Mouse (Mus musculus): ENCODE measurements at regions not wholly inside any gene's neighbourhood (a gene's known extent, or its start where the extent isn't known, plus 50 kb on each side); places are given as distances from the start of the nearest gene placed in this dataset.
"Not testable (repeated sequence)": the region's sequence is repeated elsewhere in the genome, so short reads cannot be mapped to it uniquely, and the experiment has no call there.

- DNase-seq (ENCODE audit: low read depth), result no peak
Measured at GRCm38 (mm10) chr4:7921503-7921902, 317.3 kb downstream of the Car8 start.

GRCm38 (mm10) chr4:7913191-7913590 is 325.6 kb downstream of the Car8 start:
- no peak for DNase-seq (ENCODE audit: low read depth)

GRCm38 (mm10) chr4:7912675-7913074 is 326.2 kb downstream of the Car8 start:
- DNase-seq (ENCODE audit: low read depth), result no peak

- DNase-seq (ENCODE audit: low read depth), result no peak
Measured at GRCm38 (mm10) chr4:7903130-7903529, 335.7 kb downstream of the Car8 start.

- DNase-seq (ENCODE audit: low read depth), result no peak
Measured at GRCm38 (mm10) chr4:7894914-7895313, 343.9 kb downstream of the Car8 start.

GRCm38 (mm10) chr4:7891128-7891527 is 347.7 kb downstream of the Car8 start:
- DNase-seq (ENCODE audit: low read depth), result no peak

- DNase-seq (ENCODE audit: low read depth), result no peak
Measured at GRCm38 (mm10) chr4:7854518-7854917, 384.3 kb downstream of the Car8 start.

- peak; percentile 5 for DNase-seq (ENCODE audit: low read depth)
Measured at GRCm38 (mm10) chr4:7853121-7853782, 385.6 kb downstream of the Car8 start.

GRCm38 (mm10) chr4:7852006-7852615 is 386.7 kb downstream of the Car8 start:
- DNase-seq (ENCODE audit: low read depth), result no peak

GRCm38 (mm10) chr4:7847411-7847810 is 391.4 kb downstream of the Car8 start:
- no peak for DNase-seq (ENCODE audit: low read depth)

GRCm38 (mm10) chr4:7829126-7829525 is 409.7 kb downstream of the Car8 start:
- no peak for DNase-seq (ENCODE audit: low read depth)

- no peak for DNase-seq (ENCODE audit: low read depth)
Measured at GRCm38 (mm10) chr4:7819847-7820246, 419.0 kb downstream of the Car8 start.

- DNase-seq (ENCODE audit: low read depth), result not testable (repeated sequence)
Measured at GRCm38 (mm10) chr4:7777761-7778160, 461.1 kb downstream of the Car8 start.

- no peak for DNase-seq (ENCODE audit: low read depth)
Measured at GRCm38 (mm10) chr4:7755473-7755872, 483.4 kb downstream of the Car8 start.

- no peak for DNase-seq (ENCODE audit: low read depth)
Measured at GRCm38 (mm10) chr4:7753931-7754330, 484.9 kb downstream of the Car8 start.

- no peak for DNase-seq (ENCODE audit: low read depth)
Measured at GRCm38 (mm10) chr4:7751208-7751607, 487.6 kb downstream of the Car8 start.

- DNase-seq (ENCODE audit: low read depth), result no peak
Measured at GRCm38 (mm10) chr4:7722893-7723292, 515.9 kb downstream of the Car8 start.

GRCm38 (mm10) chr4:7688516-7688915 is 550.3 kb downstream of the Car8 start:
- no peak for DNase-seq (ENCODE audit: low read depth)

- DNase-seq (ENCODE audit: low read depth), result no peak
Measured at GRCm38 (mm10) chr4:7687231-7687630, 551.6 kb downstream of the Car8 start.

- no peak for DNase-seq (ENCODE audit: low read depth)
Measured at GRCm38 (mm10) chr4:7670795-7671105, 568.1 kb downstream of the Car8 start.

- DNase-seq (ENCODE audit: low read depth), result no peak
Measured at GRCm38 (mm10) chr4:7669992-7670794, 568.6 kb downstream of the Car8 start.

- DNase-seq (ENCODE audit: low read depth), result no peak
Measured at GRCm38 (mm10) chr4:7666935-7667594, 571.8 kb downstream of the Car8 start.

Data from c-Kit-positive CD71-positive TER-119-negative erythroid progenitor cells, embryonic 14.5 days (primary cell).